Mouse (Mus musculus) kidney, postnatal 4 days (tissue): ENCODE measurements around the gene Rabl6.

Experiments
- DNase-seq, 2 experiments: peaks; one replicate each; pipeline ENCODE4 v3.0.0; 2021; ENCODE audit warnings: mixed read lengths in 2 of 2

Rabl6 gene

GRCm38 (mm10) chr2:25607761-25608622 lies at the start of gene Rabl6:
Gene Rabl6 (minus strand): TSS chr2:25608521.
- peak; percentile 91 to 95 for DNase-seq

- DNase-seq = no peak
Observed at GRCm38 (mm10) chr2:25657652-25658051, 49.3 kb upstream of the Rabl6 start, which contains the start of gene Lcn5. Gene Lcn5 (plus strand): TSS chr2:25657952.

GRCm38 (mm10) chr2:25657246-25657645 lies 48.9 kb upstream of the Rabl6 start:
- DNase-seq = no peak

GRCm38 (mm10) chr2:25656691-25657090 lies 48.4 kb upstream of the Rabl6 start:
- DNase-seq = no peak

- no peak for DNase-seq
Observed at GRCm38 (mm10) chr2:25654502-25654901, 46.2 kb upstream of the Rabl6 start.

GRCm38 (mm10) chr2:25652902-25653301 lies 44.6 kb upstream of the Rabl6 start, which contains the start of gene Lcn8:
Gene Lcn8 (plus strand): TSS chr2:25653120.
- DNase-seq = no peak

- peak; percentile 75 to 76 for DNase-seq
Observed at GRCm38 (mm10) chr2:25639890-25640289, 31.6 kb upstream of the Rabl6 start.

- DNase-seq = no peak
Observed at GRCm38 (mm10) chr2:25634046-25634445, 25.7 kb upstream of the Rabl6 start.

- DNase-seq = no peak
Observed at GRCm38 (mm10) chr2:25633616-25634015, 25.3 kb upstream of the Rabl6 start.

- peak; percentile 16 to 26 for DNase-seq
Observed at GRCm38 (mm10) chr2:25628738-25629137, 20.4 kb upstream of the Rabl6 start.

- no peak for DNase-seq
Observed at GRCm38 (mm10) chr2:25627811-25628210, 19.5 kb upstream of the Rabl6 start, which contains the start of gene Fcna. Gene Fcna (minus strand): TSS chr2:25628030.

GRCm38 (mm10) chr2:25625986-25626385 lies 17.7 kb upstream of the Rabl6 start:
- DNase-seq = no peak

- DNase-seq = peak; percentile 93 to 96
Observed at GRCm38 (mm10) chr2:25621229-25622200, 13.2 kb upstream of the Rabl6 start, which contains the start of gene Tmem141. Gene Tmem141 (minus strand): TSS chr2:25622005.

GRCm38 (mm10) chr2:25620852-25621228 lies 12.5 kb upstream of the Rabl6 start:
- no peak for DNase-seq

GRCm38 (mm10) chr2:25620386-25620785 lies 12.1 kb upstream of the Rabl6 start:
- no peak for DNase-seq

GRCm38 (mm10) chr2:25617578-25617977 lies 9.3 kb upstream of the Rabl6 start, which contains the start of gene Ccdc183:
Gene Ccdc183 (minus strand): TSS chr2:25617678.
- no peak for DNase-seq

- peak in 1 of 2 experiments; percentile 37 for DNase-seq
Observed at GRCm38 (mm10) chr2:25616398-25616797, 8.1 kb upstream of the Rabl6 start.

- no peak for DNase-seq
Observed at GRCm38 (mm10) chr2:25608671-25609070, 350 bp upstream of the Rabl6 start.

- no peak for DNase-seq
Observed at GRCm38 (mm10) chr2:25602526-25602925, 5.8 kb downstream of the Rabl6 start.

GRCm38 (mm10) chr2:25600037-25600436 lies 8.3 kb downstream of the Rabl6 start:
- no peak for DNase-seq

GRCm38 (mm10) chr2:25598749-25599148 lies 9.6 kb downstream of the Rabl6 start:
- no peak for DNase-seq

GRCm38 (mm10) chr2:25596765-25597510 lies 11.4 kb downstream of the Rabl6 start:
- DNase-seq = no peak
